ENCODE assay signal across 8 mouse cellular contexts in the genomic region with DNA sequence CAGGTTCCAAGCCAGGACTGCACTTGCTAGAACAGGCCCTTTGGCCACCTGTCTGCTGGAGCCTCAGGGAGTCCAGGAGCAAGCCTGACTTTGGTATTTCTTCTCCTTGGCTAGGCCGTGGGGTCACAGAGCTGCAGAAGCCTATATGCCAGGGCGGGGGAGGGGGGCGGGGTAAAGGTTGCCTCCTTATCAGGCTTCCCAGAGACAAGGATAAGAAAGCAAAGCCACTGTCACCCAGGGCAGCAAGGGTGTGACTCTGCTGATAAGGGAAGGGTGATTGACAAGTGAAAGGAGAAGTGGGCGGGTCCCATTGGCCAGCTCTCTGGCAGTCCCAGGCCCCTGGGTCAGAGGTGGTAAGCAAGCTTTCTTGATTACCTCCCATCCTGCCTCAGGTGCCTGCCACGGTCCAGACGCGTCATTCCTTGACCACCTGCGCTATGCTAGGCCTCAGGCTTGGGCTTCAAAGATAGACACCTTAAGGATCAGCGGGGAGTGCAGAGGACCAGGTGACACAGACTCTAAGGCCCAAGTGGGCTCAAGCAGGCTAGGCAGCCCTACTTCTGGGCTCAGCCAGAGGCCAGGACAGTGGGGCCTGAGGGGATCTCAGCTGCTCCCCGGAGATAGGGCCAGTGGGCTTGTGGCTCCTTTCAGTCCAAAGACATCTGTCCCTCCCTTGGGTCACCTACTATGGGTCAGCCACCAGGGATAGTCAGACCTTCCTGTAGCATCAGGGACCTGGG.
DNase-seq lines count a peak whose midpoint lies in the region; ATAC-seq and TF ChIP-seq lines count a peak whose summit lies in the region.

No protein-coding gene starts in this region.

- ATAC-seq in liver, embryonic 14.5 days (ENCODE audit: insufficient read depth): peak; percentile 92
- ATAC-seq in neutrophil, adult 5-6 weeks (ENCODE audit: extremely low read depth, insufficient number of reproducible peaks, low FRiP score, poor library complexity, severe bottlenecking): peak; percentile 40; the same call in 1 of the 2 replicates

- H3K9me3 ChIP-seq in embryonic facial prominence, embryonic 10.5 days: no peaks in the 10 kb centered on the region
- no peaks in the 10 kb centered on the region for H3K9me3 ChIP-seq in liver, embryonic 14.5 days (ENCODE audit: control insufficient read depth, low read length)

- no peak for TF ChIP-seq CTCF in liver, embryonic 14.5 days (IDR thresholded peaks at IDR 0.05; ENCODE audit: low read depth)

- peak overlapping the region; percentile 76 for H3K4me2 ChIP-seq in liver, embryonic 14.5 days (ENCODE audit: low read depth)

- peak overlapping the region; percentile 65 for H3K9ac ChIP-seq in liver, embryonic 14.5 days (replicated peaks)

- peak; percentile 97 for TF ChIP-seq EP300 in liver, embryonic 14.5 days (IDR thresholded peaks at IDR 0.05; ENCODE audit: low read depth)

- DNase-seq in heart, adult 11 months: peak; percentile 94
- DNase-seq in heart, adult 8-10 months (ENCODE audit: low spot score): no peak
- no peak for DNase-seq in embryonic facial prominence, embryonic 10.5 days (ENCODE audit: low spot score)
- DNase-seq in liver, embryonic 14.5 days (ENCODE audit: low read depth in 3 of 3, low spot score in 3 of 3): peak; percentile 95 to 97 (median 96)
- no peak for DNase-seq in cerebellum, postnatal 25 days
- no peak for DNase-seq in kidney, postnatal 25 days
- no peak for DNase-seq in right cerebral cortex, adult 18-20 months

- H3K27me3 ChIP-seq in embryonic facial prominence, embryonic 10.5 days (replicated peaks; ENCODE audit: low read depth, poor library complexity, severe bottlenecking): peaks cover 23% of the 10 kb centered on the region
- no peaks in the 10 kb centered on the region; the same call in 1 of the 2 replicates for H3K27me3 ChIP-seq in liver, embryonic 14.5 days (ENCODE audit: control insufficient read depth, insufficient read depth, low read length)

- H3K4me1 ChIP-seq in embryonic facial prominence, embryonic 10.5 days: peaks cover 90% of the 10 kb centered on the region
- H3K4me1 ChIP-seq in liver, embryonic 14.5 days (replicated peaks; ENCODE audit: control insufficient read depth in 2 of 2, insufficient read depth in 2 of 2, low read length in 1 of 2): peaks cover 61% of the 10 kb centered on the region in 2 experiments

- peak overlapping the region; percentile 60 for H3K27ac ChIP-seq in embryonic facial prominence, embryonic 10.5 days (replicated peaks)
- H3K27ac ChIP-seq in liver, embryonic 14.5 days: peak overlapping the region; percentile 86

- no peak overlapping the region for H3K4me3 ChIP-seq in embryonic facial prominence, embryonic 10.5 days
- H3K4me3 ChIP-seq in liver, embryonic 14.5 days (ENCODE audit: insufficient read depth in 1 of 2, low read depth in 2 of 2, low read length in 2 of 2): peak overlapping the region; percentile 22 to 43; a peak in 2 of 4 replicates

- WGBS in embryonic facial prominence, embryonic 10.5 days: 63% methylated on average over 10 of the region's 10 CpGs
- WGBS in liver, embryonic 14.5 days (ENCODE audit: insufficient replicate concordance): 11% methylated on average over 10 of the region's 10 CpGs

- no peaks in the 10 kb centered on the region for H3K36me3 ChIP-seq in embryonic facial prominence, embryonic 10.5 days (replicated peaks)
- H3K36me3 ChIP-seq in liver, embryonic 14.5 days (replicated peaks; ENCODE audit: control insufficient read depth, insufficient read depth, low read depth): no peaks in the 10 kb centered on the region

Comparison
In these comparisons a context has a peak if more than half of its experiments do, and no peak if none do; other contexts are left out.
1. DNase-seq: peak in heart, adult 11 months (single experiment) and liver, embryonic 14.5 days (3 of 3); none in heart, adult 8-10 months (single experiment), embryonic facial prominence, embryonic 10.5 days (single experiment), cerebellum, postnatal 25 days (0 of 2), kidney, postnatal 25 days (0 of 2) and right cerebral cortex, adult 18-20 months (single experiment).